Mouse (Mus musculus): ENCODE results near the gene Rec114. TPM values are rescaled to one million over a fixed set of nuclear protein-coding genes. Genes with fewer than 3 reads are reported as not detected.

Gene Rec114
- polyA plus RNA-seq, 1 experiment, result not detected

- WGBS, result 73% methylated on average over 7 of the region's 7 CpGs
- H3K27ac ChIP-seq (ENCODE audit: insufficient read depth, low read depth, low read length), result no peak overlapping the region
- H3K4me1 ChIP-seq (ENCODE audit: control insufficient read depth, insufficient read depth, low read length), result peaks cover 4% of the 10 kb centered on the region; the same call in 1 of the 2 replicates
- no peak overlapping the region for H3K4me3 ChIP-seq (ENCODE audit: insufficient read depth, low read depth, low read length)
- no peak for TF ChIP-seq CTCF (IDR thresholded peaks at IDR 0.05; ENCODE audit: insufficient read depth, low read depth, low read length)
- TF ChIP-seq POLR2A (IDR thresholded peaks at IDR 0.05; ENCODE audit: insufficient read depth, low read depth, low read length), result no peak
Measured at GRCm38 (mm10) chr9:58758754-58759153, 15.0 kb upstream of the Rec114 start.

- Histone ChIP-seq H3K4me1 (ENCODE audit: control insufficient read depth, insufficient read depth, low read length) (peaks cover 10% of the 10 kb centered on the region), H3K4me3 (ENCODE audit: insufficient read depth, low read depth, low read length) (no peak overlapping the region), H3K27ac (ENCODE audit: insufficient read depth, low read depth, low read length) (no peak overlapping the region)
- WGBS, result 83% methylated on average over 12 of the region's 12 CpGs
- no peak for TF ChIP-seq CTCF (IDR thresholded peaks at IDR 0.05; ENCODE audit: insufficient read depth, low read depth, low read length)
- no peak for TF ChIP-seq POLR2A (IDR thresholded peaks at IDR 0.05; ENCODE audit: insufficient read depth, low read depth, low read length)
Measured at GRCm38 (mm10) chr9:58756371-58757132, 12.8 kb upstream of the Rec114 start.

GRCm38 (mm10) chr9:58753606-58754005 is 9.8 kb upstream of the Rec114 start:
- Histone ChIP-seq H3K4me3 (ENCODE audit: insufficient read depth, low read depth, low read length) (no peak overlapping the region), H3K27ac (ENCODE audit: insufficient read depth, low read depth, low read length) (no peak overlapping the region), H3K4me1 (ENCODE audit: control insufficient read depth, insufficient read depth, low read length) (peaks cover 10% of the 10 kb centered on the region)
- TF ChIP-seq CTCF (IDR thresholded peaks at IDR 0.05; ENCODE audit: insufficient read depth, low read depth, low read length) (no peak), POLR2A (IDR thresholded peaks at IDR 0.05; ENCODE audit: insufficient read depth, low read depth, low read length) (no peak)
- WGBS, result 21% methylated on average over 1 of the region's 1 CpGs

GRCm38 (mm10) chr9:58748142-58748541 is 4.4 kb upstream of the Rec114 start:
- no peak for TF ChIP-seq POLR2A (IDR thresholded peaks at IDR 0.05; ENCODE audit: insufficient read depth, low read depth, low read length)
- TF ChIP-seq CTCF (IDR thresholded peaks at IDR 0.05; ENCODE audit: insufficient read depth, low read depth, low read length), result no peak
- 61% methylated on average over 4 of the region's 4 CpGs for WGBS
- no peak overlapping the region for H3K4me3 ChIP-seq (ENCODE audit: insufficient read depth, low read depth, low read length)
- peaks cover 6% of the 10 kb centered on the region for H3K4me1 ChIP-seq (ENCODE audit: control insufficient read depth, insufficient read depth, low read length)
- no peak overlapping the region for H3K27ac ChIP-seq (ENCODE audit: insufficient read depth, low read depth, low read length)

GRCm38 (mm10) chr9:58747328-58747755 is 3.6 kb upstream of the Rec114 start:
- H3K4me3 ChIP-seq (ENCODE audit: insufficient read depth, low read depth, low read length), result no peak overlapping the region
- 24% methylated on average over 6 of the region's 6 CpGs for WGBS
- H3K4me1 ChIP-seq (ENCODE audit: control insufficient read depth, insufficient read depth, low read length), result no peaks in the 10 kb centered on the region; the same call in 1 of the 2 replicates
- TF ChIP-seq POLR2A (IDR thresholded peaks at IDR 0.05; ENCODE audit: insufficient read depth, low read depth, low read length) (no peak), CTCF (IDR thresholded peaks at IDR 0.05; ENCODE audit: insufficient read depth, low read depth, low read length) (no peak)
- no peak overlapping the region for H3K27ac ChIP-seq (ENCODE audit: insufficient read depth, low read depth, low read length)

GRCm38 (mm10) chr9:58742692-58743091 is 1.1 kb downstream of the Rec114 start:
- no peak overlapping the region for H3K27ac ChIP-seq (ENCODE audit: insufficient read depth, low read depth, low read length)
- TF ChIP-seq CTCF (IDR thresholded peaks at IDR 0.05; ENCODE audit: insufficient read depth, low read depth, low read length) (no peak), POLR2A (IDR thresholded peaks at IDR 0.05; ENCODE audit: insufficient read depth, low read depth, low read length) (no peak)
- no peaks in the 10 kb centered on the region; the same call in 1 of the 2 replicates for H3K4me1 ChIP-seq (ENCODE audit: control insufficient read depth, insufficient read depth, low read length)
- H3K4me3 ChIP-seq (ENCODE audit: insufficient read depth, low read depth, low read length), result no peak overlapping the region
- 93% methylated on average over 2 of the region's 2 CpGs for WGBS

GRCm38 (mm10) chr9:58741369-58741768 is 2.4 kb downstream of the Rec114 start:
- WGBS, result 84% methylated on average over 20 of the region's 20 CpGs
- TF ChIP-seq POLR2A (IDR thresholded peaks at IDR 0.05; ENCODE audit: insufficient read depth, low read depth, low read length) (no peak), CTCF (IDR thresholded peaks at IDR 0.05; ENCODE audit: insufficient read depth, low read depth, low read length) (no peak)
- Histone ChIP-seq H3K27ac (ENCODE audit: insufficient read depth, low read depth, low read length) (no peak overlapping the region), H3K4me1 (ENCODE audit: control insufficient read depth, insufficient read depth, low read length) (no peaks in the 10 kb centered on the region), H3K4me3 (ENCODE audit: insufficient read depth, low read depth, low read length) (no peak overlapping the region)

- Histone ChIP-seq H3K27ac (ENCODE audit: insufficient read depth, low read depth, low read length) (no peak overlapping the region), H3K4me1 (ENCODE audit: control insufficient read depth, insufficient read depth, low read length) (no peaks in the 10 kb centered on the region), H3K4me3 (ENCODE audit: insufficient read depth, low read depth, low read length) (no peak overlapping the region)
- 80% methylated on average over 9 of the region's 9 CpGs for WGBS
- TF ChIP-seq CTCF (IDR thresholded peaks at IDR 0.05; ENCODE audit: insufficient read depth, low read depth, low read length) (no peak), POLR2A (IDR thresholded peaks at IDR 0.05; ENCODE audit: insufficient read depth, low read depth, low read length) (no peak)
Measured at GRCm38 (mm10) chr9:58739791-58740190, 4.0 kb downstream of the Rec114 start.

GRCm38 (mm10) chr9:58723165-58723564 is 20.6 kb downstream of the Rec114 start:
- no peaks in the 10 kb centered on the region for H3K4me1 ChIP-seq (ENCODE audit: control insufficient read depth, insufficient read depth, low read length)
- H3K4me3 ChIP-seq (ENCODE audit: insufficient read depth, low read depth, low read length), result no peak overlapping the region
- no peak overlapping the region for H3K27ac ChIP-seq (ENCODE audit: insufficient read depth, low read depth, low read length)
- no peak for TF ChIP-seq POLR2A (IDR thresholded peaks at IDR 0.05; ENCODE audit: insufficient read depth, low read depth, low read length)
- TF ChIP-seq CTCF (IDR thresholded peaks at IDR 0.05; ENCODE audit: insufficient read depth, low read depth, low read length), result no peak
- 91% methylated on average over 11 of the region's 11 CpGs for WGBS
